In the genomic region with DNA sequence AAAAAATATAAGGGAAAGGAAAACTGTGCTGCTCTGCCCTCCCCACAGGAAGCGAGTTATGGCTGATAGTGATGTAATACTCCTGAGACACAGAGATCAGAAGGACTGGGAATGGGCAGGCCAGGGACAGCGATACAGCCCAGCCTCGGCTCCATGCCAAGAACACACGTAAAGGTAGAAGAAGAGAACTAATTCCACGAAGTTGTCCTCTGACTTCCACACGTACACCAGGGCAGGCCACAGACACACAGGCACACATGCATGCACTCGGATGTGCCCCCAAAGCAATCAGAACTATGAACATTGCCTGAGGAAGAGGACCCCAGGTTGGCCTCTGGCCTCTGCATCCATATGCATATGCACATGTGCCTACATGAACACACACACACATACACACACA, we compare ENCODE assay signal across 1 mouse cellular context.
TF ChIP-seq lines count a peak whose summit lies in the region.

No protein-coding gene starts in this region.

TF ChIP-seq in MEL, 35 proteins besides CTCF, POLR2A, EP300 and RAD21 (continued from another document):
- no peak for TF ChIP-seq MEF2A (IDR thresholded peaks at IDR 0.05; ENCODE audit: extremely low read depth, insufficient replicate concordance, low read depth, low read length, poor library complexity, severe bottlenecking)
- no peak for TF ChIP-seq CHD2 (IDR thresholded peaks at IDR 0.05; ENCODE audit: low read length)
- no peak for TF ChIP-seq ETS1 (IDR thresholded peaks at IDR 0.05; ENCODE audit: low read depth, low read length)
- TF ChIP-seq ZC3H11A (IDR thresholded peaks at IDR 0.05; ENCODE audit: low read depth, low read length): no peak
- TF ChIP-seq NELFE (IDR thresholded peaks at IDR 0.05; ENCODE audit: low read depth, low read length): no peak
- no peak for TF ChIP-seq GATA1 (IDR thresholded peaks at IDR 0.05; ENCODE audit: low read depth, low read length)
- no peak for TF ChIP-seq SMC3 (IDR thresholded peaks at IDR 0.05; ENCODE audit: low read depth, low read length)
- no peak for TF ChIP-seq CHD1 (IDR thresholded peaks at IDR 0.05; ENCODE audit: low read depth, low read length)
